Mouse (Mus musculus) CH12F3 (cell line): ENCODE results near the gene Smoc1.

Experiments
- in situ Hi-C: fragments of 300-500 bp; cut with MboI; formaldehyde crosslinking; loops from 2 replicates; pipeline ENCODE4 v1.14.3; 2020; ENCODE audit warnings: low sequenced_read_pairs

Gene Smoc1

DNA sequence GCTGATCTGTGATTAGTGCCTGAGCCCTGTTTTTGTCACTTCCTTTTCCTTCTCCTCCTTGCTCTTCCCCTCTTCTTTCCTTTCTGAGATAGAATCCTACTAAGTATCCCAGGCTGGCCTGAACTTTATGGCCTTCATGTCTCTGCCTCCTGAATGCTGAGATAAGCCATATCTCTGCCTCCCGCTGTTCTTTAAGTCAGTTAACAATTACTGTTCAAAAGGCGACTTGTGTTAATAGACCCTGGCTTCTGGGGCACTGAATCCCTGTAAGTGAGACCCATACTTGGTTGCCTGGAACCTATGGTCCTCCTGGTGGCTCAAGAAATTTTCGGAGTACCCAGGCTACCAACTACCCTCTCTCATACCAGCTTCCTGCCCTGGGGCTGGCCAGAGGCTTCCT lies 48.3 kb downstream of the Smoc1 start:
- in situ Hi-C loops, result no loop called here

DNA sequence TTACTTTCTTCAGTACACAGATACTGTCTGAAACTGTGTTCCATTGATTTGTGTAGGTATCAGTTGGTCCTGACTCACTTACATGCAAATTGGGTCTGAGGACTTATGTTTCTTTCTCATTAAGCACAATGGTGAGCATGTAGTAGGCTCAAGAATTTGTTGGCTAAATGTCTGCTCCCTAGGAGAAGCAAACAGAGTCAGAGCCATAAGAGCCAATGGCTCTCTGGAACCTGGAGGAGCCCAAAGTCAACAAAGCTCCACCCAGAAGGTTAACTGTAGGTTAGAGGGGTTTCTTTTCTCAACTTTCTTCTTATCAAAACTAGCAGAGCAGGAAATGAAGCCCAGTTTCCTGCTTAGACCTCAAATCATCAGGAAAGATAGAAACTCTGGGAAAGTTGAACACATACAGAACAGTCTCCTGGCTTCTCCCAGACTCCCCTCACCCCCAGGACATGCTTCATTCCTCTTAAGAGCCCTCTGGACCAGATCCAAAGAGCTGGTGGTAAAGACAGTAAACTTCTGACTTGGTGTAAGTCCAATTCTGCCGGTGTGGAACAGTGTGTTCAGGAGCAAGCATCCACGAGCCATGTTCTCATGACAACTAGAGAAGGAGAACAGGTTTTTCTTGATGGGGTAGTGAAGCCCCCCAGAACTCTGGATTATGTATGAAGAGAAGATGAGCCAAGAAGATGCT lies 51.5 kb downstream of the Smoc1 start:
- in situ Hi-C loops, result no loop called here

DNA sequence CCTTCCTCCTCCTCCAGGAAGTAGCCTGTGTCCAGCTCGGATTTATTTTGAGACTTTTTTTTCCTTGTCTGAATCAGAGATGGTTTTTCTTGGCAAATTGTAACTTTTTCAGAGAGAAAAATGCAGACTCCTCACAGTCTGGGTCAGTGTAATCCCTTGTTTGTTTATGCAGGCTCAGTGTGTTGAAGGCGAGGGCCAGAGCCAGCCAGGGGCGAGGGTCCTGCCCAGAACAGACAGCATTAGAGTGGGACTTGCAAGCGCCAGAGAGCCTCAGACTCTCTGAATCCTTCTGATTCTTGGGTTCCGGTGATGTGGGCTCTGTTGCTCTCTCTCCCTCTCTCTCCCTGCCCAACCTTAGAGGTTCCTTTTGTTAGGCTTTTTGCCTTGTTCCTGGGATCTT lies 53.7 kb downstream of the Smoc1 start:
- in situ Hi-C loops, result no loop called here

DNA sequence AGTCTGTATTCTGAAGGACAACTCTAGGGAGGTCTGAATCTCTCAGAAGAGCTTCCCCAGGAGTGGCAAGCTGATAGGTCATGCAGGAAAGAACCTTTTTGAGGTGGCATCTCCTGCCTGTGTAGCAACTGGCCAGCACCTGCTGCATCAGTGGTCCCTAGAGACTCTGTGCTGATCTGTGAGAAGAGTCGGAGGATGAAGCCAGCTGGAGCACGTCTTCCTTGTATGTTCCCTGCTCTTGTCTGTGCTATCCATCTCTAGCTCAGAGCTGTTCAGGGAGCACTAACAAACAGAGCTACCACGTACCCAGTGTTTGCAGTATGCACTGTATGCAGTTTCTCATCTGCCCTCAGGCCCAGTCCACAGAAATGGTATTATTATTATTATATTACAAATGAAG lies 54.4 kb downstream of the Smoc1 start:
- in situ Hi-C loops, result no loop called here

GRCm38 (mm10) chr12:81083146-81083545 lies 56.5 kb downstream of the Smoc1 start:
- in situ Hi-C loops, result no loop called here

DNA sequence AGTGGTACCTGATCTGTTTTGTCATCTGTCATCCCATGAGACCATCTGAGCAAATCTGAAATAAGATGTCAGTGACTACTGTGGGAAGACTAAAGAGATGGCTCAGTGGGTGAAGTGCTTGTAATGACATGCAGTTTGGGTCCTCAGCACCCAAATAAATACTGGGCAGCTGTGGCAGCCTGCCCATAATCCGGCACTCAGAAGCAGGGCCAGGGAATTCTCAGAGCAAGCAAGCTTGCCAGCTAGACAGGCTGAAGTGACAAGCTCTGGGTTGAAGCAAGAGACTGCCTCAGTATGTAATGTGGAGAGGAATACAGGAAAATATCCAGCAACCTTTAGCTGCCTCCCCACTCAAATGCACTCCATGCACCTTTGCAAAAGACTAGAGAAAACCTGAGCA lies 58.6 kb downstream of the Smoc1 start:
- in situ Hi-C loops, result no loop called here

- in situ Hi-C loops, result no loop called here
Measured at GRCm38 (mm10) chr12:81088131-81088530, 61.5 kb downstream of the Smoc1 start.

DNA sequence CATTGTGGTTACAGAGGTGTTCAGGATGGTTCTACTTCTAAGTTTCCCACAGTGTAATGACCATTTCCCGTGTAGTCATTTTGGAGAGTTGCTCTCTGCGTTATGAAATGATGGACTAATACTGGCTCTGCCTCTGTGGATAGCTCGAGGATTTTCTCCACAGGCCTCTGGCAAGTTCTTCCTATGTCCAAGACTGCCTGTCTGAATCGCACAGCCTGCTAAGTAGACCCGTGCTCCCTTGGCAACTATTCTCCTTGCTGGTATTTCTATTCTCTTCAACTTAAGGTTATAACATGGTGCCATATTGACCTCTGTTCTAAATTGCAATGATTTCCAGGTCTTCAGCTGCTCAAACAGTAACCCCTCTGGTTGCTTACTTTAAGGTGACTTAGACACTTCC lies 65.0 kb downstream of the Smoc1 start:
- in situ Hi-C loops, result no loop called here

DNA sequence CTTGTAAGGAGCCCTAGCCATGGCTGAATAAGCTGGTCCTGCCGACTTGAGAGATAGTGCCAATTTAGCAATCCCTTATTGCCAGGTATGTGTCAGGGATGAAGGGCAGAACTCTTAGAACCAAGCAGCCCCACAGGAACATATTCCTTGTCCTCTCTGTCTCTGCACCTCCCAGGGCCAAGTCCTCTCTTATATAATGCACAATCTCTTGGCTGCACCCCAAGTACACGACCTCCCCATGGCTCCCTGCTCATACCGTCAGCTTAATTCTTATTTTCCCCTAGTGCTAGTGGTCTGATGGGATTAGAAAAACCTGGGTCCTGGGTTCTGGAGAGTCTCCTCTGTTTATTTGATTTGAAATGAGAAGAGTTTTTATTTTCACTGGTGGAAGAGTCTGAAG lies 66.0 kb downstream of the Smoc1 start:
- in situ Hi-C loops, result no loop called here

- in situ Hi-C loops, result no loop called here
Measured at GRCm38 (mm10) chr12:81093211-81093610, 66.6 kb downstream of the Smoc1 start.

- in situ Hi-C loops, result no loop called here
Measured at GRCm38 (mm10) chr12:81094766-81095405, 68.3 kb downstream of the Smoc1 start.

DNA sequence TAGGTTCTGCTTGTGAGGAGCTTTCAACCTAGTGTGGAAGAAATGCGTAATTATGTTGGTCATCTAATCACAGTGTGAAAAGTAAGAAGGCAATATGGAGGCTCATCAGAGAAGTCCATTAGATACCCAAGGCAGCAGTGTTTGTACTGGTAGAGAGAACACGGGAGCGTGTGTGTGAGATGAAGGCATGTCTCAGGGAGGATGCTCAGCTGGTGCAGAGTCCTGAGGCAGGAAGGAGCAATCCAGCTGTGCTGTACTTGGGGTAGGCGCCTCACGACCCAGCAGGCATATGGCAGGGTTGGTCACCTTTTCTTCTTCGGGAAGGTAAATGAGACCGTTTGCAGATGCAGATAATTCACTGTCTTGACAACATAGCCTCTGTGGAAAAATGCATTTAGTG lies 70.7 kb downstream of the Smoc1 start:
- in situ Hi-C loops, result no loop called here

DNA sequence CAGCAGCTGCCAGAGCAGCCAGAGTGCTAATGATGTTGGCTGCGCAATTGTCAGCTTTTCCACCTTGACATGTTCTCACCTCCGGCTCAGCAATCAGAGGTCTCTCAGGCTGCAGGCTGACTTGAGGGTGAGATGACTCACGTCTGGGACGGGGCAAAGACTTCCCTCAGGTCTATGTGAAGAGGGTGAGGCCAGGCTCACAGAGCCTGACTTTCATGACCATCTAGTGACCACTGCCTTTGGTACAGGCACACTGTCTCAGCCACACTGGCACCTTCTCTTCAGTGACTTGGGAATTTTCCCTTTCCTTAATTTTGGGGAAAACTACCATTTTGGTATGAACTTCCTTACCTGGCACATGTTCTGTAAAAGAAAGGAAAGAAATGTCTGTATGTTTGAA lies 71.1 kb downstream of the Smoc1 start:
- in situ Hi-C loops, result no loop called here

GRCm38 (mm10) chr12:81099161-81099560 lies 72.6 kb downstream of the Smoc1 start:
- in situ Hi-C loops, result no loop called here

GRCm38 (mm10) chr12:81101691-81102090 lies 75.1 kb downstream of the Smoc1 start:
- in situ Hi-C loops, result no loop called here

DNA sequence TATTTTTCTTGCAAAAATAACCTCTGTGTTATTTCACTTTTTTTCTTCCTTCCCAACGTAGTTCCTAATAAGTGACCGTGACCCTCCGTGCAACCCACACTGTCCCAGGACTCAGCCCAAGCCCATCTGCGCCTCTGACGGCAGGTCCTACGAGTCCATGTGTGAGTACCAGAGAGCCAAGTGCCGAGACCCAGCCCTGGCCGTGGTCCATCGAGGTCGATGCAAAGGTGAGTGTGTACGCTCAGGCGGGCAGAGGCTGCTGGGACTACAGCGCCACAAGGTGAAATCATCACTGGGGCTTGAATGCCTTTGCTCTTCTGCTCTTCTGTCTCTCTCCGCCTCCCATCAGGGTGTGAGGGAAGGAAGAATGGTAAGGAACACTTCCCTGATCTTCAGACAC lies 77.9 kb downstream of the Smoc1 start:
- in situ Hi-C loops, result no loop called here

DNA sequence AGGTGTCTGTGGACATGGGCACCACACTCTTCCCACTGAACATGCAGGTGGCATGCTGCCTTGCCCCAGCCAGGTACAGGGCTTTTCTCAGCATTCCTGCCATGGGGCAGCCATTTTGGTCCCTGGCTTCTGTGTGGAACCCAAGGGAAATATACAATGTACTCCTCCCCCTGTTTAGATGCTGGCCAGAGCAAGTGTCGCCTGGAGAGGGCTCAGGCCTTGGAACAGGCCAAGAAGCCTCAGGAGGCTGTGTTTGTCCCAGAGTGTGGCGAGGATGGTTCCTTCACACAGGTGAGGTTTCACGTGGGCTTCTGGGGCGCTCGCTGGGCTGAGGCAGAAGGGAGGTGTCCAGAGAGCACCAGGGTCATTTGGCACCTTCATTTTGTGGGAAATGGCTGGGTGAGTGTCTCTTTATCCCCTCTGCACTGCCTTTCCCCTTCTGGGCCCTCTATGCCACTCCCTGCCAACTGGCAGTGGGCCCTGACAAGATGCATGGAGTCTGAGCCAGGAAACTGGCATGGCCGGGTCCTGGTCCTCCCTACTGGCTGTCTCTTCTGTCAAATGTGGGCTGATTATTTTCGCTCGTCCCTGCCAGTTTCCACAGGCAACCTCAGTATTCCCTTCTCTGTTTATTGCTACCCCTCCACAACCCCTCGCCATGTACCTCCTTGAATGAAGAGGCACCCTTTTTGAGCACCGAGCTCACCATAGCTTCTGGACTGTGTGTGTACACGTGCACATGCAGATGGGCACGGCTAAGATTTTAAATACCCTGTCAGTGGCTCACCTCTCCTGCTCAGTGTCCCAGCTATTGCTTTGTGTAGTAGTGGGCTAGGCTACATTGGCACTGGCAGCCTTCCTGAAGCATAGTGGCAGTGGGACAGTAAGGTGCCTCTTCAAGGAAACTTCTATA lies 79.4 kb downstream of the Smoc1 start:
- in situ Hi-C loops, result no loop called here

DNA sequence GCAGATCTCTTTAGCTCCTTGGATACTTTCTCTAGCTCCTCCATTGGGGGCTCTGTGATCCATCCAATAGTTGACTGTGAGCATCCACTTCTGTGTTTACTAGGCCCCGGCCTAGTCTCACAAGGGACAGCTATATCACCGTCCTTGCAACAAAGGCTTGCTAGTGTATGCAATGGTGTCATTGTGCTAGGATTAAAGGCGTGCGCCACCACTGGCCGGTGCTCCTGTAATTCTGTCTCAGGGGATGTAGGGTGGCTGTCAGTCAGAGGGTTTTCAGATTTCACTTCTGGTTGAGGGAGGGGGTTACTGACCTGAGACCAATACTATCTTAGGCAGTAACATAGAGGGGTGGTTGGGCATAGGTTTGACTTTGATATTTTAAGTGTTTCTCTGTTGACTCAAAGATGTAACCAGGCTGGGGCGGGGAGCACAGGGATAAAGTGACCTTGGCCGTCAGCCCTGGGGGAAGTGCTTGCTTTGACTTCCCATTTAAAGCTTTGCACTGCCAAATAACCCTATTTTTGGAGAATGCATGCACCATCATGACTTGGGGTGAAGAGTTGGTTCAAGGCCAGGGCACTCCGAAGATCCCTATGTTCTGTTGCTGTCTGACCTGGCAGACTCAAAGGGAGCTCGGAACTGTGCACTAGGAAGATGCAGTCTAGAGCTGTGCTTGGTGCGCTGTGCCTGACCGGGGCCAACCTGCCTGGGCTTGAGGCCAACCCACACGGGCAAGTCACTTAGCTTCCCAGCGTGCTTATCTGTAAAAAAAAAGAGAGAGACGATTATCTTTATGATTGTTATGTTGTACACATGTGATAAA lies 80.9 kb downstream of the Smoc1 start:
- in situ Hi-C loops, result no loop called here

GRCm38 (mm10) chr12:81108600-81109011 lies 82.0 kb downstream of the Smoc1 start:
- in situ Hi-C loops, result no loop called here

- in situ Hi-C loops, result no loop called here
Measured at GRCm38 (mm10) chr12:81110006-81110405, 83.4 kb downstream of the Smoc1 start.

GRCm38 (mm10) chr12:81112321-81112720 lies 85.7 kb downstream of the Smoc1 start:
- in situ Hi-C loops, result no loop called here
